Mouse (Mus musculus) CH12.LX (cell line): Measurements from ENCODE around the gene Ttyh3.

Experiments used
- CTCF ChIP-seq, 2 experiments: IDR thresholded peaks in 1 of 2; conservative IDR thresholded peaks in 1 of 2; 2 replicates each; pipeline ENCODE4 v1.5.1; 2011 to 2012; ENCODE audit warnings: low read depth in 2 of 2, low read length in 2 of 2, improper control_type of control experiment in 1 of 2, inconsistent platforms in 1 of 2, mild to moderate bottlenecking in 1 of 2, moderate library complexity in 1 of 2
- KAT2A ChIP-seq: IDR thresholded peaks from 2 replicates; pipeline ENCODE4 v1.6.1; 2012; ENCODE audit warnings: low read length, improper control_type of control experiment, inconsistent platforms; ENCODE audit not compliant: insufficient replicate concordance
- MAFK ChIP-seq: IDR thresholded peaks from 2 replicates; pipeline ENCODE4 v1.6.1; 2011; ENCODE audit warnings: low read length, improper control_type of control experiment; ENCODE audit not compliant: insufficient replicate concordance
- POLR2A ChIP-seq: IDR thresholded peaks from 2 replicates; pipeline ENCODE4 v1.6.1; 2011; ENCODE audit warnings: low read depth, mild to moderate bottlenecking, improper control_type of control experiment, low read length
- TBP ChIP-seq: conservative IDR thresholded peaks from 2 replicates; pipeline ENCODE4 v1.6.1; 2011; ENCODE audit warnings: low read depth, low read length, improper control_type of control experiment

DNA sequence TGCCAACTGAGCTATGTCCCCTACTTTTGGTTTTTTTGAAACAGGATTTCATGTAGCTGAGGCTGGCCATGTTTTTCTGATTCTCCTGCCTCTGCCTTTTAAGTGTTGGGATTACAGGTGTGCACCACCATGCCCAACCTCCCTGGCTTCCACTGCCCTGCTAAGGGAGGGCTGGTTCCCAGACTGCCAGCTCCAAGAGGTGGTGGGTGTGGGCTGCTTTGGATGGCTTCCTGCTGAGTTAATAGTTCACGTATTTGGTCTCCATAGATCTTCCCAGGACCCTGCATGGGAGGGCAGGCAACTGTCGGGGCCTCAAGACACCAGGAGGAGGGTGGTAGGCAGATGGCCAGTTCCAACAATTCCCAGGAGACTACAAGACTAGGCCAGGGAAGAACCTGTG lies 46.3 kb downstream of the Ttyh3 start:
- TF ChIP-seq CTCF (conservative IDR thresholded peaks at IDR 0.05 in 1 of 2, IDR thresholded peaks at IDR 0.05 in 1 of 2; ENCODE audit: low read depth in 2 of 2, low read length in 2 of 2) (no peak), TBP (no peak), KAT2A (no peak), POLR2A (no peak), MAFK (no peak)
